Mouse (Mus musculus) hindbrain, embryonic 13.5 days (tissue): Measurements from ENCODE around the gene Cfap221. TPM values are rescaled to one million over a fixed set of nuclear protein-coding genes. Genes with fewer than 3 reads are reported as not detected.

ENCODE experiments used
- ATAC-seq: fragments of 200-750 bp; cut with Nextera tagmentation; 2 replicates; pipeline ENCODE4 v1.8.0; 2017; ENCODE audit warnings: moderate TSS enrichment; ENCODE audit not compliant: low FRiP score
- H3K27ac ChIP-seq: fragments of 300-500 bp; sonication (generic); 2 replicates; pipeline ENCODE4 v1.5.1; 2015; ENCODE audit warnings: inconsistent platforms, mild to moderate bottlenecking, moderate library complexity
- H3K27me3 ChIP-seq: fragments of 300-500 bp; sonication (generic); 2 replicates; pipeline ENCODE4 v1.6.1; 2015; ENCODE audit warnings: mild to moderate bottlenecking, inconsistent platforms
- H3K36me3 ChIP-seq: fragments of 300-500 bp; sonication (generic); 2 replicates; pipeline ENCODE4 v1.6.1; 2015; ENCODE audit warnings: mild to moderate bottlenecking, inconsistent platforms
- H3K4me1 ChIP-seq: fragments of 300-500 bp; sonication (generic); replicated peaks from 2 replicates; pipeline ENCODE4 v1.6.1; 2015; ENCODE audit warnings: inconsistent platforms
- H3K4me2 ChIP-seq: fragments of 300-500 bp; sonication (generic); 2 replicates; pipeline ENCODE4 v1.6.1; 2015; ENCODE audit warnings: inconsistent platforms, mild to moderate bottlenecking, moderate library complexity
- H3K4me3 ChIP-seq: fragments of 300-500 bp; sonication (generic); 2 replicates; pipeline ENCODE4 v1.5.1; 2015; ENCODE audit warnings: mild to moderate bottlenecking, inconsistent platforms
- H3K9ac ChIP-seq: fragments of 300-500 bp; sonication (generic); 2 replicates; pipeline ENCODE4 v1.6.1; 2015; ENCODE audit warnings: mild to moderate bottlenecking, inconsistent platforms
- H3K9me3 ChIP-seq: fragments of 300-500 bp; sonication (generic); 2 replicates; pipeline ENCODE4 v1.6.1; 2016; ENCODE audit warnings: inconsistent platforms
- WGBS: fragments of 180-500 bp; shearing (Covaris S2); methylation state at CpG from one replicate; pipeline ENCODE4 v1.1.7; 2015; 5-methylcytosine and 5-hydroxymethylcytosine counted together
- polyA plus RNA-seq: library from polyadenylated mRNA; unstranded; fragments of >200 nt; fragmentation: Nextera tagmentation; extraction: Ambion mirVana; gene quantifications from 2 replicates; pipeline ENCODE4 v1.2.1, GENCODE M21; 2015

Gene Cfap221
- polyA plus RNA-seq = 0.45 and 0.49 TPM in 2 replicates

DNA sequence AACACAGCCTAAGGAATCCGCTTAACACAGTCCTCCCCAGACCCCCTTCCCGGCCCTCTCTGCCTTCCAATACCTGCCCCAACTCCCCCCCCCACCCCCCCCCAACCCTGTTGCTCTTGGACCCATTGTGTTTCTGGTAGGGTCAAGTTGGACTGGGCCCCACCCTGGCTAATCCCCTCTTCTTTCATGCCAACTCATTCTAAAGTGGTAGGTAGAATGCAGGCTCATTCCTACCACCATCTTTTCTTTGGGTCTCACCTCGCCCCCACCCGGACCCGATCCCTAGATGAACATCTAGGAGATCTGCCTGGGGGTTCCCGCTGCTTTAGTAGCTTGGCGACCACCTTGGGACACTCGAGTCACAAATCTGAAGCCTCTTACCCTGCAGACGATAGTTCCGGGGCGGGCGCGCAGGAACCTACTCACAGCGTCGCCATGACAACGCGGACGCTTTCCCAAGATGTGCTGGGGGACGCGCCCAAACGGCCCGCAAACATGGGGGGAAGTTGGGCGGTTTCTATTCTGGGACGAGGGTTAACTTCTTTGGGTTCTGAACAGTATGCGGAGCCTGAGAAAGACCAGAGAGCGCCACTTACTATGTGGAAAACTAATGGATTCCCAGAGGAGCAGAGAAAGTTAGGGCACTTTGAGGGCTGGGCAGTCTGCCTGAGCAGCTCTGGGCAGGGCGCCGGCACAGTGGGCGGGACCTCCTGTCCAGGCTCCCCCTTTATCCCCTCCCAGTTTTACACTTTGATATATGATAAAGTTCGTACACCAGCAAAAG lies at the start of gene Cfap221:
Gene Cfap221, minus strand, starts transcription at position 437 of the 784 bp plus-strand sequence.
- WGBS = 6% methylated on average over 30 of the region's 30 CpGs
- Histone ChIP-seq H3K4me3 (peak within 1 kb of the TSS; percentile 36), H3K9me3 (no peaks in the 10 kb centered on the region), H3K36me3 (no peaks in the 10 kb centered on the region), H3K4me2 (peak within 1 kb of the TSS; percentile 65), H3K27me3 (0 out of 2 replicates have a peak, but pooled peaks cover 2% of the 10 kb centered on the region), H3K27ac (no peak within 1 kb of the TSS), H3K9ac (0 out of 2 replicates have a peak within 1 kb of the TSS, but pooled peaks have one; percentile 51), H3K4me1 (peaks cover 6% of the 10 kb centered on the region)
- ATAC-seq = peak; percentile 86

DNA sequence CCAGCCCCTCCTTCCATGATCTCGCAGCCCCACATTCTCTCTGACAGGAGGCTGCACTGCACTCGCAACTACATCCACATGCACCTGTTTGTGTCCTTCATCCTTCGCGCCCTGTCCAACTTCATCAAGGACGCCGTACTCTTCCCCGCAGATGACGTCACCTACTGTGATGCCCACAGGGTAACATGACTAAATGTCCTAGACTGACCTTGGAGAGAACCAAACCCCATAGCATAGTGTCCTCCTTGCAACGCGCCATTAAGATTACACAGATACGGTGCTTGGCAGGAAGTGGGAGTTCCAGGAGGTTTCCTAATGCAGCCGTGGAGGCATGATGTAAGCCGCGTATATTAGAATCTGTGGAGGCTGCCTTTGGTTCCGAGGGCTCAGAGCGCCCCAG lies 47.5 kb upstream of the Cfap221 start:
- H3K4me2 ChIP-seq = no peak overlapping the region
- no peak overlapping the region for H3K27ac ChIP-seq
- no peak for ATAC-seq
- H3K9me3 ChIP-seq = no peaks in the 10 kb centered on the region
- H3K36me3 ChIP-seq = no peaks in the 10 kb centered on the region
- H3K4me3 ChIP-seq = no peak overlapping the region
- no peak overlapping the region for H3K9ac ChIP-seq
- 91% methylated on average over 16 of the region's 16 CpGs for WGBS
- no peaks in the 10 kb centered on the region for H3K4me1 ChIP-seq
- H3K27me3 ChIP-seq = no peaks in the 10 kb centered on the region

DNA sequence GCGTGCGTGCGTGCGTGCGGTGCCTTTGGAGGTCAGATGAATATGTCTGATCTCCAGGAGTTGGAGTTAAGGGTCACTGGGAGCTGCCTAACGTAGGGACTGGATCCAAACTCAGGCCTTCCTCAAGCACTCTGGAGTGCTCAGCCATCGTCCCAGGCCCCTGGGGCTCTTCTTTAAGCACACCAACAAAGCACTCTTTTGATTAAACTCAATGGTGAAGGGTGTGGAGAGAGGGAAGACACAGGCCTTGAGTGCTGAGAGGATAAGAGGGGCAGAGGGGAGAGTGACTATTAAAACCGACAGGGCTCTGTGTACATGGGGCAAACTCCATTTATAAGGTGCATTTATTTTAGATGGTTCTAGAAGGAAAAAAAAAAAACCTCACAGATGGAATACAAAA lies 45.4 kb upstream of the Cfap221 start:
- no peak overlapping the region for H3K4me3 ChIP-seq
- no peak overlapping the region for H3K27ac ChIP-seq
- no peak overlapping the region for H3K4me2 ChIP-seq
- no peak overlapping the region for H3K9ac ChIP-seq
- no peaks in the 10 kb centered on the region for H3K36me3 ChIP-seq
- no peaks in the 10 kb centered on the region for H3K4me1 ChIP-seq
- no peaks in the 10 kb centered on the region for H3K9me3 ChIP-seq
- H3K27me3 ChIP-seq = no peaks in the 10 kb centered on the region
- ATAC-seq = no peak
- 70% methylated on average over 8 of the region's 8 CpGs for WGBS

DNA sequence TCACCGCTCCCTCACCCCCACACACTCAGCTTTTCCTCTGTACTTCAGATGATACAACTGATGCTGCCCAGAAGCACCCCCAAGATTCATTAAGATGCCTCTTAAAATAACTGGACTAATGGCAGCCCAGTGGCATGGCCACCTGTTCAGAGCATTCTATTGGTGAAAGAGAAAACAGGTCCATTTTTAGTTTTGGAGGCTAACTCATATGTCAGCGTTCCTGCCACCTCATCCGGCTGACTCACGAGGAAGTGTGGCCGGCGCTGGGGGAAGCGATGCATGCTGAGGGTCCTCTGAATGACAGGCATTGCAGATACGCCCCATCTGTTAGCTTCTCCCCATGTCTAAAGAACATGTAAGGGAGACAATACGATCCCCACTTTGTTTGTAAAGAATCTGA lies 41.6 kb upstream of the Cfap221 start:
- H3K27ac ChIP-seq = no peak overlapping the region
- H3K9me3 ChIP-seq = no peaks in the 10 kb centered on the region
- no peaks in the 10 kb centered on the region for H3K36me3 ChIP-seq
- no peak overlapping the region for H3K9ac ChIP-seq
- H3K27me3 ChIP-seq = no peaks in the 10 kb centered on the region
- 0 out of 2 replicates have a peak, but pooled peaks cover 3% of the 10 kb centered on the region for H3K4me1 ChIP-seq
- no peak for ATAC-seq
- H3K4me3 ChIP-seq = no peak overlapping the region
- WGBS = 78% methylated on average over 9 of the region's 9 CpGs
- no peak overlapping the region for H3K4me2 ChIP-seq

DNA sequence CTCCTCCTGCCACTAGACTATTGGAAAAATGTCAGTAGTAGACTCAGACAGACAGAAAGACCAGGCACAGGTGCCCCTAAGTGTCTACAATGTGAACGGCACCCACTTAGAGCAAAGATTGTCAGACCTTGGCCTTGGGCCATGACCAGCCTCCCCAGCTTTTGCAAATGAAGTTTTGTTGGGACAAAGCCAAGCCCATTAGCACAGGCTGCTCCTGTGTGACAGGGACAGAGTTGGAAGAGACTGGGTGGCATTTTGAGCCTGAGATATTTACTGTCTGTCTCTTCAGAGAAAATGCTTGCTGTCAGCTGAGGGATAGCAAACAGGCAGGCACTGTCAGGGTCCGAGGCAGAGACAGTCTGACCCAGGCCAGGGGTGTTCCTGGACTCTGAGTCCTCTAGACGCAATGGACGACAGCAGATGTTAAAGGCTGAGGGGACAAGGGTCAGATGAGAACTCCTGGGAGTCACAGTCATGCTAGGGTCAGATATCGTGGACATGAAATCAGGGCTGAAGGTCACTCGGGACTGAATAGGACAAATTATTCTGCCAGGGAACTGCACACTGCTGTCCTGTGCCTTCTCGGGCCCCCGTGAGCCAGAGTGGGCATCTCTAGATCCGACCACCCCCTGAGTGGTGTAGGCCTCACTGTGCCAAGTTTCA lies 40.1 kb upstream of the Cfap221 start:
- no peak for ATAC-seq

DNA sequence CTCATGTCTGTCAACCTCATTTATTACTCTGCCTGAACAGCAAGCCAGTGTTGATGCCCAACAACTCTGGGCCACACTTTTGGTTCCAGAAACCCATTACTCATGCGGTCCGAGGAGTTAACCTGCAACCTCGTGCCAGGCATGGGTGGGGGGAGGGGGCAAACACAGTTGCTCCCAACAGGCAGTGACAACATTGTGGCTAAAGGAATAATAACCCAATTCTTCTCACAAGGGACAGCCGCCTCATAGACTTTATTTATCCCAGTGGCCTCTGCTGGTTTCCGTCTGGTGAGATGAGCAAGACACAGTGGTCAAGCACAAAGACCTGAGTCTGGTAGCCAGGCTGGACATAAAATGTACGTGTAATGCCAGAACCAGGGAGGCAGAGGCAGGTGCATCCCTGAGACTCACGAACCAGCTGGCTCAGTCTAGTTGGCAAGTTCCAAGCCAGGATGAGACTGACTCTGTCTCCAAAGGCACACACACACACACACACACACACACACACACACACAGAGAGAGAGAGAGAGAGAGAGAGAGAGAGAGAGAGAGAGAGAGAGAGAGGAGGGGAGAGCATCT lies 38.5 kb upstream of the Cfap221 start:
- no peaks in the 10 kb centered on the region for H3K9me3 ChIP-seq
- H3K27me3 ChIP-seq = no peaks in the 10 kb centered on the region
- no peak overlapping the region for H3K4me2 ChIP-seq
- WGBS = 76% methylated on average over 7 of the region's 7 CpGs
- 0 out of 2 replicates have a peak, but pooled peaks cover 3% of the 10 kb centered on the region for H3K4me1 ChIP-seq
- H3K27ac ChIP-seq = no peak overlapping the region
- H3K4me3 ChIP-seq = no peak overlapping the region
- no peak overlapping the region for H3K9ac ChIP-seq
- no peaks in the 10 kb centered on the region for H3K36me3 ChIP-seq
- no peak for ATAC-seq

More for the DNA sequence above, 40.1 kb upstream of the Cfap221 start:
- H3K4me2 ChIP-seq = no peak overlapping the region
- no peak overlapping the region for H3K9ac ChIP-seq
- WGBS = 67% methylated on average over 9 of the region's 9 CpGs
- H3K27ac ChIP-seq = no peak overlapping the region
- H3K36me3 ChIP-seq = no peaks in the 10 kb centered on the region
- 0 out of 2 replicates have a peak, but pooled peaks cover 3% of the 10 kb centered on the region for H3K4me1 ChIP-seq
- H3K4me3 ChIP-seq = no peak overlapping the region
- no peaks in the 10 kb centered on the region for H3K9me3 ChIP-seq
- H3K27me3 ChIP-seq = no peaks in the 10 kb centered on the region

DNA sequence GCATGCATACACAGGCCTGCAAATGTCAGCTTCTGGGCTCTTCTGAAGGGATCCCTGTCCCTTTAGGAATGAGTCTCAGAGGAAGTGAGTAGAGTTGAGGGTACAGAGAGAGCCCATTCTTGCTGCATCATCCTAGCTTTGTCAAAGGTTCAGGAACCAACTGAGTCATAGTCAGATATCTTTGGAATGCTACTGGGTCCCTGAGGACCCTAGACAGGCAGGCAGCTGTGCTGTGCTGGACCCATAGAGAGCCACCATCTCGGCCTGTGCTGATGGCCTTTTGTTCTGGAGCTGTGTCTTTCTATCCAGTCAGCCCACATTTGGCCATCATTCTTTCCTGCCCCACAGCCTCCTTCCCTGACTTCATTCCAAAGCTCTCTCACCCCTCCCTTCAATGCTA lies 37.8 kb upstream of the Cfap221 start:
- no peak for ATAC-seq
- Histone ChIP-seq H3K4me1 (0 out of 2 replicates have a peak, but pooled peaks cover 3% of the 10 kb centered on the region), H3K27ac (no peak overlapping the region), H3K27me3 (no peaks in the 10 kb centered on the region), H3K4me3 (no peak overlapping the region), H3K36me3 (no peaks in the 10 kb centered on the region), H3K9me3 (no peaks in the 10 kb centered on the region), H3K9ac (no peak overlapping the region), H3K4me2 (no peak overlapping the region)
- 56% methylated on average over 1 of the region's 1 CpGs for WGBS

DNA sequence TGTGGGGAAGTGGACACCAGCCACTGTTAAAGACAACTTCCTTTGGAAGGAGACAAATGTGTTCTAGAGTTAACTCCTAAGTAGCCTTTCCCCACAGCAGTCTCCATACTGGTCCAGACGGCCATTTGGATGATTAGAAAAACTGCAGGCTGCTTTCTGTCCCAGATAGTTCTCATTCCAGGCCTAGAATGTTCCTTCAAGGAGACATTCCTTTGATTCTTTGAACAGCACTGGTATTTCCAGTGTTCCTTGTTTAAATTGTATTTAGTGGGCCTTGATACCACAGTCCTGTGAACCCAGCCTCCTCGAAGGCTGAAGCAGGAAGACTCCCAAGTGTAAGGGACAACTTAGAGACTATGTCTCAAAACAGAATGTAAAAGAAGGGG lies 36.4 kb upstream of the Cfap221 start:
- Histone ChIP-seq H3K9ac (no peak overlapping the region), H3K4me1 (0 out of 2 replicates have a peak, but pooled peaks cover 3% of the 10 kb centered on the region), H3K4me2 (no peak overlapping the region), H3K9me3 (no peaks in the 10 kb centered on the region), H3K27me3 (no peaks in the 10 kb centered on the region), H3K4me3 (no peak overlapping the region), H3K36me3 (no peaks in the 10 kb centered on the region), H3K27ac (no peak overlapping the region)
- WGBS = 80% methylated on average over 2 of the region's 2 CpGs
- ATAC-seq = no peak

DNA sequence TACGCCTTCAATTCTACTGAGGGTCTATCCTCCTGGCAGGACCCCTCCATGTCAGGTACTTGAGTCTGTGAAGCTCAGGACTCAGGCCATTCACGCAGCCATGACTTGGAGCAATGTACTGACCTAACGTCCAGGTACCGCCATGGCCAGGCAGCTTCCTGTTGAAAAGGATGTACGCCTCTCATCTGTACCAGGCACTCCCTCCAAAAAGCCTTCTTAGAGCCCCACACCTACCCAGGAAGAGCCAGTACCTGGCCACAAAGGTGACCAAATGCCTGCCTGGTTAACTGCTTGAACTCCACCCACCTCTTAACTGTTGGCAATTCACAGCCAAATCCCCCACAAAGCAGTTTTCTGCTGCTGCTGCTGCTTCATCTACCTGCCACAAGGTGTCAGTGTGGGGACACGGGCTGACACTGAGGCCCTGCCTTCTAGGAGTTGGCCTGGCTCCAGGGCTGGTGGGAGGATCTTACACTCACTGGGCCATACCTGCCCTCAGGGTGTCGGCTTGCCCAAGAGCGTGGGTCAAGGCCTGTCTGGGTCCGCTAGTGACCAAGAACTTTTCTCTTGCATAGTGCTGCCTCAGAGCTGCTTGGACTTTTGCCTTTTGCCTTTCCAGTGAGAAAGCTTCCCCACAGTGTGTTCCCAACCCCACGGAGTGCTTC lies 35.9 kb upstream of the Cfap221 start:
- Histone ChIP-seq H3K9me3 (no peaks in the 10 kb centered on the region), H3K27me3 (no peaks in the 10 kb centered on the region), H3K36me3 (no peaks in the 10 kb centered on the region), H3K4me3 (no peak overlapping the region), H3K4me2 (no peak overlapping the region), H3K27ac (no peak overlapping the region), H3K9ac (no peak overlapping the region), H3K4me1 (0 out of 2 replicates have a peak, but pooled peaks cover 3% of the 10 kb centered on the region)
- WGBS = 48% methylated on average over 10 of the region's 10 CpGs
- ATAC-seq = peak; percentile 43

DNA sequence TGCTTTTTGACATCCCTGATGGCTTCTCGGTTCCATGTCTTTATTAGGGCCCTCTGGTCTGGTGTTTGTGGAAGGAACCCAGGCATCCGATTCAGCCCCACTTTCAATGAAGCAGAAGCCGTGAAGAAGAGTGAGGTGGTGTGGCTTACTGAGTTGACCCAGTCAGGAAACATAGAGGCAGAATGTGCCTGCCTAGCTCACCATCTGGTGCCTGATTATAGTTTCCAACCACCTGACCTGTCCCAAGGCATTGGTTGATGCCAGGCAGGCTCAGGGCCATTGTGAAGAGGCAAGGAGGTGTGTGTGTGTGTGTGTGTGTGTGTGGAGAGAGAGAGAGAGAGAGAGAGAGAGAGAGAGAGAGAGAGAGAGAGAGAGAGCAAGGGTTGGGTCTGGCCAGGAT lies 33.4 kb upstream of the Cfap221 start:
- H3K4me3 ChIP-seq = no peak overlapping the region
- H3K27ac ChIP-seq = no peak overlapping the region
- H3K9ac ChIP-seq = no peak overlapping the region
- no peaks in the 10 kb centered on the region for H3K9me3 ChIP-seq
- WGBS = 91% methylated on average over 3 of the region's 3 CpGs
- H3K36me3 ChIP-seq = no peaks in the 10 kb centered on the region
- H3K4me2 ChIP-seq = no peak overlapping the region
- H3K4me1 ChIP-seq = no peaks in the 10 kb centered on the region
- no peaks in the 10 kb centered on the region for H3K27me3 ChIP-seq
- no peak for ATAC-seq

DNA sequence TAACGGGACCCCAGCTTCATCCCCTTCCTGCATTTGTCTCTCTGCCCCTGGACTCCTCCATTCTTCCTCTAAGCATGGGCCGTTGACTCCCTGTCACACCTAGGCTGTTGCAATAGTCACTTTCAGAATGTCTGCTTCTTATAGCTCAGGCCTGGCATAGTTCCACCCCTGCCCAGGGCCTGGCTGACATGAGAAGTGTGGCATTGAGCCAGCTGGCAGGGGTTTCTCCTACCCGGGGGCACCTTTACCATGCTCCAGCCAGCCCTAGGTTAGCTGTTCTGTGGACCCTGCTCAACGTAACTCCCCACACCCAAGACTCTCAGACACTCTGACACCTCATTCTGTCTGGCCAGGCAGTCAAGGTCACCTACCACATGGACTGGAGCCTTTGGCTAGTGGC lies 30.7 kb upstream of the Cfap221 start:
- WGBS = 75% methylated on average over 4 of the region's 4 CpGs
- H3K36me3 ChIP-seq = no peaks in the 10 kb centered on the region
- no peak for ATAC-seq

DNA sequence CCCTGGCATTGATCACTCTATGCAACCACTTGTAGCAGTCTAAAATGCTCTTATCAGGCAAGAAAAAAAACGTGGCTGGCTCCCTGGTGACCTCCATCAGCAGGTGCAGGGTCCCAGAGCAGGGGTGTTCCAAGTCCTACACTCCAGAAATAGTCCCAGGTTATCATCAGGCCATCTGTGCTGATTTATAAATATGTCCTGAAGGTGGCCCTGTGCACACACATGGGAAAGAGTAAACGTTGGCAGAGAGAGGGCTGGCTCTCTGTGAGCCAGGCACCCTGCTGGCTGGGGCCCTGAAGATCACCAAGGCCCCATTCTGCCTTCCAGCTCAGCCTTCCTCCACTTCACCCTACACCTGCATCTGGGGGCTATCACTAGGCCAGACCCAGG lies 28.0 kb upstream of the Cfap221 start:
- H3K36me3 ChIP-seq = no peaks in the 10 kb centered on the region
- H3K9ac ChIP-seq = no peak overlapping the region
- no peaks in the 10 kb centered on the region for H3K4me1 ChIP-seq
- no peak for ATAC-seq
- H3K27ac ChIP-seq = no peak overlapping the region
- WGBS = 37% methylated on average over 2 of the region's 2 CpGs
- no peaks in the 10 kb centered on the region for H3K27me3 ChIP-seq
- H3K4me3 ChIP-seq = no peak overlapping the region
- H3K9me3 ChIP-seq = no peaks in the 10 kb centered on the region
- H3K4me2 ChIP-seq = no peak overlapping the region

More for the DNA sequence above, 30.7 kb upstream of the Cfap221 start:
- H3K4me3 ChIP-seq = no peak overlapping the region
- H3K27ac ChIP-seq = no peak overlapping the region
- H3K9me3 ChIP-seq = no peaks in the 10 kb centered on the region
- H3K27me3 ChIP-seq = no peaks in the 10 kb centered on the region
- no peak overlapping the region for H3K4me2 ChIP-seq
- H3K4me1 ChIP-seq = no peaks in the 10 kb centered on the region
- H3K9ac ChIP-seq = no peak overlapping the region
